Mouse (Mus musculus) frontal cortex, postnatal 10 days (tissue): Measurements from ENCODE around the gene Acp1.

Experiments used
- DNase-seq, 2 experiments: peaks; one replicate each; pipeline ENCODE4 v3.0.0; 2022; ENCODE audit warnings: low spot score in 2 of 2, mixed read lengths in 1 of 2

The Acp1 gene

GRCm38 (mm10) chr12:30911261-30912047 is at the start of gene Acp1, which contains the start of gene Sh3yl1:
Gene Acp1 (minus strand): TSS chr12:30911589.
Gene Sh3yl1 (plus strand): TSS chr12:30911668.
- peak; percentile 92 to 95 for DNase-seq

GRCm38 (mm10) chr12:30944197-30944596 is 32.8 kb upstream of the Acp1 start:
- DNase-seq = no peak

- DNase-seq = no peak
Observed at GRCm38 (mm10) chr12:30943057-30943986, 31.9 kb upstream of the Acp1 start.

- DNase-seq = no peak
Observed at GRCm38 (mm10) chr12:30936899-30937298, 25.5 kb upstream of the Acp1 start.

- DNase-seq = no peak
Observed at GRCm38 (mm10) chr12:30933299-30933698, 21.9 kb upstream of the Acp1 start.

- DNase-seq = no peak
Observed at GRCm38 (mm10) chr12:30928182-30928581, 16.8 kb upstream of the Acp1 start.

- no peak for DNase-seq
Observed at GRCm38 (mm10) chr12:30922401-30922800, 11.0 kb upstream of the Acp1 start.

GRCm38 (mm10) chr12:30912840-30913239 is 1.5 kb upstream of the Acp1 start:
- no peak for DNase-seq

GRCm38 (mm10) chr12:30912048-30912381 is 626 bp upstream of the Acp1 start:
- peak in 1 of 2 experiments; percentile 50 for DNase-seq

- no peak for DNase-seq
Observed at GRCm38 (mm10) chr12:30910860-30911259, 529 bp downstream of the Acp1 start.

- DNase-seq = no peak
Observed at GRCm38 (mm10) chr12:30909881-30910280, 1.5 kb downstream of the Acp1 start.

GRCm38 (mm10) chr12:30908658-30909057 is 2.7 kb downstream of the Acp1 start:
- DNase-seq = no peak

GRCm38 (mm10) chr12:30897039-30897438 is 14.3 kb downstream of the Acp1 start:
- DNase-seq = no peak

- no peak for DNase-seq
Observed at GRCm38 (mm10) chr12:30891438-30891837, 20.0 kb downstream of the Acp1 start.

- peak; percentile 19 to 57 for DNase-seq
Observed at GRCm38 (mm10) chr12:30890067-30890466, 21.3 kb downstream of the Acp1 start.

GRCm38 (mm10) chr12:30888003-30888402 is 23.4 kb downstream of the Acp1 start:
- no peak for DNase-seq

GRCm38 (mm10) chr12:30885891-30886290 is 25.5 kb downstream of the Acp1 start:
- DNase-seq = no peak

GRCm38 (mm10) chr12:30884622-30885230 is 26.7 kb downstream of the Acp1 start:
- no peak for DNase-seq

- DNase-seq = no peak
Observed at GRCm38 (mm10) chr12:30883986-30884621, 27.3 kb downstream of the Acp1 start, which contains the start of gene Alkal2. Gene Alkal2 (plus strand): TSS chr12:30884322.

- DNase-seq = no peak
Observed at GRCm38 (mm10) chr12:30883592-30883985, 27.8 kb downstream of the Acp1 start.

GRCm38 (mm10) chr12:30879447-30879846 is 31.9 kb downstream of the Acp1 start:
- no peak for DNase-seq

- DNase-seq = no peak
Observed at GRCm38 (mm10) chr12:30865781-30866180, 45.6 kb downstream of the Acp1 start.
